ENCODE assay signal across 8 mouse cellular contexts in the genomic region with DNA sequence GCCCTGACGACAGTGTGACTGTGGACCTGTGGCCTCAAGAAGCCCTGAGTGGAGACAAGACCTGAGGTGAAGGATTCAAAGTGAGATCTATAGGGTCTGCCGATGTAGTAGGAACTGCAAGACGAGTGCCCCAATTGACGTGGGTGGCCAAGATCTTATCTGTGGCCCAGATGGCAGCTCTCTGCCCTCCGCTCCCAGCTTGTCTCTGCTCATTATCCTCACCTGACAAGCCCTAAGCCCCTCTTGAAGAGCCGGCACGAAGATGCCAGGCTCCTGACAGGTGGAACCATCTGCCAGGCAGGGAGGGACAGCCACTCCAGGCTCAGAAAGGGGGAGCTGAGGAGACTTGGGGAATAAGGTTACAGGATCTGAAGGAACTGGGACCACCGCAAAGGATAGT. TPM values are rescaled to one million over a fixed set of nuclear protein-coding genes. Genes with fewer than 3 reads are reported as not detected.
A peak's percentile ranks its signal among the peaks of the same experiment; 100 is the strongest.
DNase-seq lines count a peak whose midpoint lies in the region; ATAC-seq and TF ChIP-seq lines count a peak whose summit lies in the region.

No protein-coding gene starts in this region.

- peak; percentile 79 for DNase-seq in cerebellum, adult 11-12 months
- DNase-seq in stomach, postnatal 0 days (ENCODE audit: low spot score), result no peak
- no peak for DNase-seq in limb, embryonic 14.5 days (ENCODE audit: low spot score)
- DNase-seq in thymus, postnatal 25 days, result peak; percentile 8
- no peak for DNase-seq in ovary, adult 18-20 months (ENCODE audit: low spot score)

- WGBS in stomach, embryonic 14.5 days, result 13% methylated on average over 8 of the region's 8 CpGs
- WGBS in stomach, postnatal 0 days, result 22% methylated on average over 8 of the region's 8 CpGs
- WGBS in limb, embryonic 14.5 days, result 11% methylated on average over 8 of the region's 8 CpGs

- peaks cover 51% of the 10 kb centered on the region for H3K27me3 ChIP-seq in stomach, embryonic 14.5 days (ENCODE audit: control insufficient read depth, insufficient read depth, low read length)
- peaks cover 18% of the 10 kb centered on the region; the same call in 1 of the 2 replicates for H3K27me3 ChIP-seq in stomach, postnatal 0 days (ENCODE audit: control insufficient read depth, insufficient read depth, low read length)
- H3K27me3 ChIP-seq in limb, embryonic 14.5 days (ENCODE audit: control insufficient read depth, insufficient read depth, low read length), result peaks cover 56% of the 10 kb centered on the region

- TF ChIP-seq CTCF in stomach, postnatal 0 days (IDR thresholded peaks at IDR 0.05; ENCODE audit: low read depth), result no peak

- no peaks in the 10 kb centered on the region for H3K36me3 ChIP-seq in stomach, embryonic 14.5 days (ENCODE audit: control insufficient read depth, insufficient read depth, low read length)
- no peaks in the 10 kb centered on the region for H3K36me3 ChIP-seq in stomach, postnatal 0 days (ENCODE audit: control insufficient read depth, insufficient read depth, low read length)
- H3K36me3 ChIP-seq in limb, embryonic 14.5 days (ENCODE audit: control insufficient read depth, insufficient read depth, low read length), result no peaks in the 10 kb centered on the region

- H3K27ac ChIP-seq in stomach, embryonic 14.5 days (ENCODE audit: low read length), result no peak overlapping the region
- H3K27ac ChIP-seq in stomach, postnatal 0 days (replicated peaks), result no peak overlapping the region
- no peak overlapping the region for H3K27ac ChIP-seq in limb, embryonic 14.5 days (replicated peaks; ENCODE audit: low read depth, low read length)

- no peak for TF ChIP-seq EP300 in stomach, postnatal 0 days (optimal IDR thresholded peaks at IDR 0.05)

- no peak for TF ChIP-seq POLR2A in limb, embryonic 14.5 days (IDR thresholded peaks at IDR 0.05; ENCODE audit: borderline replicate concordance, extremely low read depth, insufficient read depth, insufficient read length)

- H3K9me3 ChIP-seq in stomach, embryonic 14.5 days (ENCODE audit: control insufficient read depth, low read depth, low read length), result no peaks in the 10 kb centered on the region
- H3K9me3 ChIP-seq in stomach, postnatal 0 days (ENCODE audit: control insufficient read depth, low read length), result no peaks in the 10 kb centered on the region
- no peaks in the 10 kb centered on the region for H3K9me3 ChIP-seq in limb, embryonic 14.5 days (ENCODE audit: control insufficient read depth, low read length)

- H3K4me2 ChIP-seq in stomach, embryonic 14.5 days (replicated peaks; ENCODE audit: low read depth, low read length), result peak overlapping the region; percentile 87
- H3K4me2 ChIP-seq in stomach, postnatal 0 days (replicated peaks; ENCODE audit: low read depth), result no peak overlapping the region; the same call in 1 of the 2 replicates
- H3K4me2 ChIP-seq in limb, embryonic 14.5 days (replicated peaks; ENCODE audit: low read depth, low read length, severe bottlenecking), result peak overlapping the region; percentile 85

- no peak for ATAC-seq in cerebellum, adult (ENCODE audit: insufficient number of reproducible peaks, low FRiP score, low TSS enrichment)
- no peak for ATAC-seq in stomach, embryonic 14.5 days (ENCODE audit: insufficient number of reproducible peaks, insufficient read depth, low FRiP score, low read depth)
- no peak for ATAC-seq in stomach, postnatal 0 days (ENCODE audit: low FRiP score, low TSS enrichment)
- no peak for ATAC-seq in limb, embryonic 14.5 days (ENCODE audit: low FRiP score, low read depth)
- no peak for ATAC-seq in frontal cortex, adult (ENCODE audit: low TSS enrichment)

- H3K4me1 ChIP-seq in stomach, embryonic 14.5 days (ENCODE audit: control insufficient read depth, insufficient read depth, low read length), result peaks cover 25% of the 10 kb centered on the region
- peaks cover 5% of the 10 kb centered on the region; the same call in 1 of the 2 replicates for H3K4me1 ChIP-seq in stomach, postnatal 0 days (replicated peaks; ENCODE audit: control insufficient read depth, insufficient read depth)
- peaks cover 17% of the 10 kb centered on the region; the same call in 1 of the 2 replicates for H3K4me1 ChIP-seq in limb, embryonic 14.5 days (ENCODE audit: control insufficient read depth, insufficient read depth, low read length)

- H3K9ac ChIP-seq in stomach, embryonic 14.5 days (replicated peaks; ENCODE audit: low read depth, low read length), result no peak overlapping the region
- H3K9ac ChIP-seq in stomach, postnatal 0 days (ENCODE audit: low read length), result no peak overlapping the region
- no peak overlapping the region for H3K9ac ChIP-seq in limb, embryonic 14.5 days (ENCODE audit: low read depth, low read length, severe bottlenecking)

- peak overlapping the region; percentile 35; the same call in 1 of the 2 replicates for H3K4me3 ChIP-seq in stomach, embryonic 14.5 days (ENCODE audit: low read depth, low read length)
- H3K4me3 ChIP-seq in stomach, postnatal 0 days (ENCODE audit: low read depth, low read length), result no peak overlapping the region
- H3K4me3 ChIP-seq in limb, embryonic 14.5 days (replicated peaks; ENCODE audit: low read length), result peak overlapping the region; percentile 41; the same call in 1 of the 2 replicates

RNA-seq across cellular contexts. Expression of gene 4933428G20Rik, which starts 32.2 kb away (rescaled TPM):
- 0.35 TPM in 1 of 2 replicates, not detected in the other for polyA plus RNA-seq in stomach, embryonic 14.5 days (2014; fragmentation: Nextera tagmentation; extraction: Ambion mirVana)
- 0.16 and 0.25 TPM in 2 replicates for polyA plus RNA-seq in stomach, postnatal 0 days (2015; fragmentation: Nextera tagmentation; extraction: Ambion mirVana)
- not detected in 2 replicates for polyA plus RNA-seq in limb, embryonic 14.5 days (2012; rRNA removed)
- 0.19 and 0.36 TPM in 2 replicates for polyA plus RNA-seq in limb, embryonic 14.5 days (2014; fragmentation: Nextera tagmentation; extraction: Ambion mirVana)

RNA-seq across cellular contexts. Expression of gene Srcin1, which starts 43.6 kb away (rescaled TPM):
- 0.49 and 0.64 TPM in 2 replicates for polyA plus RNA-seq in stomach, embryonic 14.5 days (2014; fragmentation: Nextera tagmentation; extraction: Ambion mirVana)
- polyA plus RNA-seq in stomach, postnatal 0 days (2015; fragmentation: Nextera tagmentation; extraction: Ambion mirVana), result 0.49 and 0.50 TPM in 2 replicates
- polyA plus RNA-seq in limb, embryonic 14.5 days (2012; rRNA removed), result 4.0 and 5.1 TPM in 2 replicates
- 0.39 and 0.53 TPM in 2 replicates for polyA plus RNA-seq in limb, embryonic 14.5 days (2014; fragmentation: Nextera tagmentation; extraction: Ambion mirVana)

Comparison
In these comparisons a context has a peak if more than half of its experiments do, and no peak if none do; other contexts are left out.
1. DNase-seq: peak in cerebellum, adult 11-12 months (single experiment) and thymus, postnatal 25 days (single experiment); none in stomach, postnatal 0 days (single experiment), limb, embryonic 14.5 days (single experiment) and ovary, adult 18-20 months (single experiment).